ENCODE assay signal across 15 mouse cellular contexts in genomic region chr2:148469341-148470238, GRCm38 (mm10). TPM values are rescaled to one million over a fixed set of nuclear protein-coding genes. Genes with fewer than 3 reads are reported as not detected.
DNase-seq lines count a peak whose midpoint lies in the region; ATAC-seq and TF ChIP-seq lines count a peak whose summit lies in the region.
"Had no signal": no experiment of that assay in that cellular context is flagged by ENCODE, and none has a peak within 500 bp of the region (broad histone marks: within the 10 kb centered on the region; RNA-seq: fewer than 3 reads in every experiment).

No protein-coding gene starts in this region.

- intact Hi-C loops in gastrocnemius, adult 2 months (cut with DNase I) = no loop called here
- intact Hi-C loops in left cerebral cortex, postnatal 4 days (cut with DNase I) = no loop called here

- H3K4me3 ChIP-seq in gastrocnemius, adult 2 months = no peak overlapping the region
- H3K4me3 ChIP-seq in hindbrain, postnatal 0 days (ENCODE audit: low read length) = no peak overlapping the region
- no peak overlapping the region for H3K4me3 ChIP-seq in hindbrain, embryonic 13.5 days
- H3K4me3 ChIP-seq in midbrain, embryonic 11.5 days (ENCODE audit: low read depth, low read length) = no peak overlapping the region
- no peak overlapping the region for H3K4me3 ChIP-seq in midbrain, embryonic 14.5 days (replicated peaks; ENCODE audit: low read depth, low read length)
- H3K4me3 ChIP-seq: intestine, embryonic 15.5 days; neural tube, embryonic 13.5 days; stomach, embryonic 15.5 days had no signal

- no peak for TF ChIP-seq CTCF in gastrocnemius, adult 2 months (IDR thresholded peaks at IDR 0.05)
- TF ChIP-seq CTCF in hindbrain, postnatal 0 days (IDR thresholded peaks at IDR 0.05; ENCODE audit: low read depth) = 0 out of 2 replicates have a peak, but pooled peaks have one; percentile 9

- no peaks in the 10 kb centered on the region for H3K36me3 ChIP-seq in hindbrain, postnatal 0 days (ENCODE audit: insufficient read depth, low read length)
- H3K36me3 ChIP-seq in hindbrain, embryonic 13.5 days = no peaks in the 10 kb centered on the region
- no peaks in the 10 kb centered on the region for H3K36me3 ChIP-seq in midbrain, embryonic 11.5 days (ENCODE audit: control insufficient read depth, insufficient read depth, low read length)
- H3K36me3 ChIP-seq in midbrain, embryonic 14.5 days (ENCODE audit: control insufficient read depth, insufficient read depth, low read length) = no peaks in the 10 kb centered on the region
- H3K36me3 ChIP-seq: intestine, embryonic 15.5 days; neural tube, embryonic 13.5 days; stomach, embryonic 15.5 days had no signal

- H3K4me2 ChIP-seq in hindbrain, postnatal 0 days (ENCODE audit: low read depth, low read length) = no peak overlapping the region
- no peak overlapping the region for H3K4me2 ChIP-seq in hindbrain, embryonic 13.5 days
- no peak overlapping the region for H3K4me2 ChIP-seq in midbrain, embryonic 11.5 days
- H3K4me2 ChIP-seq in midbrain, embryonic 14.5 days (ENCODE audit: low read length) = no peak overlapping the region
- H3K4me2 ChIP-seq: intestine, embryonic 15.5 days; neural tube, embryonic 13.5 days; stomach, embryonic 15.5 days had no signal

- H3K4me1 ChIP-seq in hindbrain, postnatal 0 days (ENCODE audit: insufficient read depth, low read length) = no peaks in the 10 kb centered on the region
- no peaks in the 10 kb centered on the region for H3K4me1 ChIP-seq in hindbrain, embryonic 13.5 days (replicated peaks)
- H3K4me1 ChIP-seq in midbrain, embryonic 11.5 days (ENCODE audit: control insufficient read depth, insufficient read depth, low read length) = no peaks in the 10 kb centered on the region
- H3K4me1 ChIP-seq in midbrain, embryonic 14.5 days (ENCODE audit: control insufficient read depth, insufficient read depth, low read length) = no peaks in the 10 kb centered on the region
- H3K4me1 ChIP-seq: intestine, embryonic 15.5 days; neural tube, embryonic 13.5 days; stomach, embryonic 15.5 days had no signal

- no peak overlapping the region for H3K9ac ChIP-seq in hindbrain, postnatal 0 days (replicated peaks; ENCODE audit: low read length)
- no peak overlapping the region for H3K9ac ChIP-seq in hindbrain, embryonic 13.5 days
- no peak overlapping the region for H3K9ac ChIP-seq in midbrain, embryonic 11.5 days (ENCODE audit: low read length)
- H3K9ac ChIP-seq in midbrain, embryonic 14.5 days (replicated peaks; ENCODE audit: low read length) = no peak overlapping the region
- H3K9ac ChIP-seq: intestine, embryonic 15.5 days; neural tube, embryonic 13.5 days; stomach, embryonic 15.5 days had no signal

- no peaks in the 10 kb centered on the region for H3K27me3 ChIP-seq in hindbrain, postnatal 0 days (ENCODE audit: insufficient read depth, low read length)
- no peaks in the 10 kb centered on the region for H3K27me3 ChIP-seq in hindbrain, embryonic 13.5 days
- no peaks in the 10 kb centered on the region for H3K27me3 ChIP-seq in midbrain, embryonic 11.5 days (ENCODE audit: control insufficient read depth, insufficient read depth, low read length)
- H3K27me3 ChIP-seq in midbrain, embryonic 14.5 days (ENCODE audit: control insufficient read depth, insufficient read depth, low read length) = no peaks in the 10 kb centered on the region
- H3K27me3 ChIP-seq: intestine, embryonic 15.5 days; neural tube, embryonic 13.5 days; stomach, embryonic 15.5 days had no signal

- no peak for ATAC-seq in hindbrain, postnatal 0 days
- no peak for ATAC-seq in hindbrain, embryonic 13.5 days (ENCODE audit: low FRiP score)
- ATAC-seq in midbrain, embryonic 11.5 days (ENCODE audit: low FRiP score) = no peak
- ATAC-seq in midbrain, embryonic 14.5 days (ENCODE audit: low FRiP score, low TSS enrichment) = no peak
- ATAC-seq: intestine, embryonic 15.5 days had no signal

- 39% methylated on average over 6 of the region's 7 CpGs for WGBS in hindbrain, postnatal 0 days
- WGBS in hindbrain, embryonic 13.5 days = 36% methylated on average over 6 of the region's 7 CpGs
- WGBS in midbrain, embryonic 11.5 days = 50% methylated on average over 6 of the region's 7 CpGs
- WGBS in midbrain, embryonic 14.5 days = 38% methylated on average over 6 of the region's 7 CpGs

- H3K9me3 ChIP-seq in hindbrain, postnatal 0 days (ENCODE audit: low read length) = no peaks in the 10 kb centered on the region
- no peaks in the 10 kb centered on the region for H3K9me3 ChIP-seq in hindbrain, embryonic 13.5 days
- no peaks in the 10 kb centered on the region for H3K9me3 ChIP-seq in midbrain, embryonic 11.5 days (ENCODE audit: control insufficient read depth, low read length)
- H3K9me3 ChIP-seq in midbrain, embryonic 14.5 days (ENCODE audit: control insufficient read depth, low read length) = no peaks in the 10 kb centered on the region
- H3K9me3 ChIP-seq: intestine, embryonic 15.5 days; neural tube, embryonic 13.5 days; stomach, embryonic 15.5 days had no signal

- peak overlapping the region; percentile 58 for H3K27ac ChIP-seq in gastrocnemius, adult 2 months
- H3K27ac ChIP-seq in hindbrain, postnatal 0 days = no peak overlapping the region
- no peak overlapping the region for H3K27ac ChIP-seq in hindbrain, embryonic 13.5 days
- no peak overlapping the region for H3K27ac ChIP-seq in midbrain, embryonic 11.5 days (ENCODE audit: low read depth, low read length)
- H3K27ac ChIP-seq in midbrain, embryonic 14.5 days (replicated peaks; ENCODE audit: low read depth, low read length) = no peak overlapping the region
- H3K27ac ChIP-seq: intestine, embryonic 15.5 days; neural tube, embryonic 13.5 days; stomach, embryonic 15.5 days had no signal

- DNase-seq in gastrocnemius, adult 2 months = no peak
- DNase-seq in gastrocnemius, postnatal 25 days = no peak
- no peak for DNase-seq in hindbrain, postnatal 0 days (ENCODE audit: low spot score)
- peak; percentile 62 for DNase-seq in midbrain, embryonic 11.5 days (ENCODE audit: low spot score, missing footprints)
- DNase-seq in midbrain, embryonic 14.5 days = no peak
- no peak for DNase-seq in left cerebral cortex, postnatal 4 days
- no peak for DNase-seq in frontal cortex, postnatal 14 days (ENCODE audit: low spot score in 2 of 2)
- DNase-seq: cerebellum, postnatal 25 days; lung, postnatal 4 days; retina, postnatal 1 day; thymus, postnatal 14 days had no signal

RNA-seq across cellular contexts. Expression of gene Cd93, which starts 26.2 kb away (rescaled TPM):
- total RNA-seq in gastrocnemius, adult 2 months (2021) = 10 to 100 TPM; 12.6 to 16.5 TPM
- 10 to 100 TPM; 19.4 to 23.0 TPM for total RNA-seq in gastrocnemius, postnatal 25 days (2021)
- total RNA-seq in hindbrain, postnatal 0 days (2014; rRNA removed) = 21.5 and 24.3 TPM in 2 replicates
- polyA plus RNA-seq in hindbrain, postnatal 0 days (2015; fragmentation: Nextera tagmentation; extraction: Ambion mirVana) = 5.0 and 5.3 TPM in 2 replicates
- polyA plus RNA-seq in hindbrain, embryonic 13.5 days (2015; fragmentation: Nextera tagmentation; extraction: Ambion mirVana) = 7.4 and 8.2 TPM in 2 replicates
- polyA plus RNA-seq in midbrain, embryonic 11.5 days (2014; fragmentation: Nextera tagmentation; extraction: Ambion mirVana) = 5.9 and 7.3 TPM in 2 replicates
- 5.1 and 8.8 TPM in 2 replicates for polyA plus RNA-seq in midbrain, embryonic 14.5 days (2014; fragmentation: Nextera tagmentation; extraction: Ambion mirVana)
- total RNA-seq in left cerebral cortex, postnatal 4 days (2021) = 10 to 100 TPM; 24.7 to 26.9 TPM
